Mouse (Mus musculus): ENCODE results near the gene Ubtd1. TPM values are rescaled to one million over a fixed set of nuclear protein-coding genes. Genes with fewer than 3 reads are reported as not detected.

Ubtd1 gene
- total RNA-seq, 2 experiments from 2014 or later = 13.4 to 14.5 TPM

- no peak for DNase-seq
Measured at GRCm38 (mm10) chr19:41994023-41994422, 12.5 kb downstream of the Ubtd1 start.

DNA sequence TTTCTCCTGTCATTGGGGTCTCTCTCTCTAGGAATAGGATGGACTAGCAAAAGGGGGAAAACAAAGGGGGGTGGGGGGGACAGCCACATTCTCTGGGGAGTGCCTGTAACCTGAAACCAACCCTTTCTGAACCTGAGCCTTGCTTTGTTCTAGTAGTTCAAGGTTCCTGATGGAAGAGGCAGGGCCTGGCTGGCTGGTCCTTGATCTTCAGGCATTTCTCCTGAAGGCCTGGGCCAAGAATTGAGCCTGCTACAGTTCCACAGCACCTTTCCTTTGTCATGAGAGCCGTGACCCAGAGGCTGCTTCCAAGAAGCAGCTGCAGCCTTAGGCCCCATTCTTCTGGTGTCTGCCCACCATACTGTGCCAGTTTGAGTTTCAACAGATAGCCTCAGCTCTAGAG, 13.9 kb downstream of the Ubtd1 start:
- DNase-seq = no peak

DNA sequence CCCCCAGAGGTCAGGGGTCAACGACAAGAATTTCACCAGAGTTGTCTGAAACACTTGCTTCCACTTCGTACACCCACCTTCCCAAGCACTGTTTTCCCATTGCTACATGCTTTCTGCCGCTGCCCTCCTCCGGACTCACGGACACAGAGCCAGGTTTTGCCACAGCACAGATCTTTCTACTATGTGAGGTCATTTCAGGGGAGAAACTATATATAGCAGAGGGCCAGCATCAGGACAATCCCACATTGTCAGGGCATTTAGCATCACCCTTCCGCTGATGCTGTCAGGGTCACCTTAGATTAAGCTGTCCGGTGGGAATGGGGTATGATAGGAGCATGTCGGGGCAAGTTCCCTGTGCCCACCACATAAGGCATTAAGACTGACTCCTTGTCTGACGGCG, 15.5 kb downstream of the Ubtd1 start:
- no peak for DNase-seq

DNA sequence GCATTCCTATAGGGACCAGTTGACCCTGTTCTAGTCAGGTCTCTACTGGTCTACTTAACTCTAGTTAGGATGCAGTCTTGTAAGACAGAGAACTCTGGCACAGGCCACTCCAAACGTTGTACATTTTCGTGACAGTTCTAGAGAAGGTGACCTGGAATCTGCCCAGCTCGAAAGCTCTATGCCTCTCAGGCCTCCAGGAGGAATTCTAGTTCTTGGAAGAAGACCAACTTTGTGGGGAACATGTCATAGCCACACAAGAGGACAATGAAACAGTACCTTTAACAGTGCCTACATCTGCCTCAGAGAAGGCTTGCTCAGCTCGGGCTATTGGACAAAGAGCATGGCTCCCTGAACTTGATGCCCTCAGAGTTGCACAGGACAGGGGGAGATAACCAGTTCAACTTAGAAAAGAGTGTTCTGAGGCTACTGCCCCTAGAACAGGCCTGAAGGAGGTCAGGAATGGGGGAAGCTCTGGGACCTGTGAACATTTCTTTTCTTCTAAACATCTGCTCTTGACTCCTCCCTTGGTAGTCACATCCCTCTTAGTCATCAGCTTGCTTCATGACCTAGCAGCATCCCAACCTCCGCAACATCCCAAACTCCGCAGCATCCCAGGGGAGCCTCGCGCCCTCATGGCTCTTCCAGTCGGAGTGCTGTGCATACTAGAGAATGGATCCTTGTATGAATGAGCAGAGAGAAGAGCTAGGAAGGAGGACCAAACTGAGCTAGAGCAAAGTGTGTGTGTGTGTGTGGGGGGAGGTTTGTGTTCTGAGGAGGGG, 17.4 kb downstream of the Ubtd1 start:
- no peak for DNase-seq

DNA sequence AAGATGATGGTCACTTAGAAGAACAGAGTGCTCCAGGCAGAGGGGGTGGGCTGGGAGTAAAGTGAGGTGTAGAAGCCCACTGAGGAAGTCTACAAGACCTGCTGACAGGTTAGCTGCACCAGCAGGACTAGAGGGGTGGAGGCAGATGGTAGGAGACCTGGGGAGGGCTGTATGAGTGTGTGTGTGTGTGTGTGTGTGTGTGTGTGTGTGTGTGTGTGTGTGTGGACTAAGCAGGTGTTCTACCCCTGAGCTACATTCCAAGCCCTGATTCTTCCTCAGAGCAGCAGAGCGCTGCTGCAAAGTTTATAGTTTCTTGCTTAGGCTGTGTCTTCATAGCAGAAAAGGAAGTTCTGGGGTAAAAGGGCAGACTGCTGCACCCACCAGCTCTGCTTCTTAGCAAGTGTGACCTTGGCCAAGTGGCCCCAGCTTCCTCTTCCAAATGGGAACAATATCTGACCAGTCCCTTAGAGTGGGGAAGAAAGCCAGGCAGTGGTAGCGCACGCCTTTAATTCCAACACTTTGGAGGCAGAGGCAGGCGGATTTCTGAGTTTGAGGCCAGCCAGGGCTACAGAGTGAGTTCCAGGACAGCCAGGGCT, 18.2 kb downstream of the Ubtd1 start:
- DNase-seq = no peak

DNA sequence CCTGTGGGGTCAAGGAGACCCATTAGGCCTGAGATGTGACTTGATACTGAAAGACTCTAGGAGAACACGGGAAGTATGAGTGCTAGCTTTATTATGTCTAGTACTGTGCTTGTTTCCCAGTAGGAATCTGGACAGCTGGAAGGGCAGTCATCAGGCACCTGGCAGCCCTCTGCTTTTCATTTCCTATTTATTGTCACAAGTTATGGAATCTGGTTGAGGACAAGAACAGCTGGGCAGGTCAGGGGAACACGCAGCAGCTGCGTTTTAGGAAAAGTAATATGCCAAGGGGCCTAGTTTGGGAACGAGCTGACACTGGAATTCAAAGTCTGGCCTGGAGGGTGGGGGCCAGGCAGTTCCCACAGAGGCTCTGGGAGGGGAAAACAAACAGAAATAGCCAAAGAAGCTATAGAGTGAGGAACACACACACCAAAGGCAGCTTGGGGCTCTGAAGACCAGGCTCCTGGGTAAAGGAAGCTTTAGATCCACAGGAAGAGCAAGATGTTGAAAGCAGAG, 18.9 kb downstream of the Ubtd1 start:
- no peak for DNase-seq

GRCm38 (mm10) chr19:42001253-42001980, 19.9 kb downstream of the Ubtd1 start:
- DNase-seq = no peak

GRCm38 (mm10) chr19:42004258-42004657, 22.7 kb downstream of the Ubtd1 start:
- no peak for DNase-seq

- no peak for DNase-seq
Measured at GRCm38 (mm10) chr19:42005616-42006015, 24.1 kb downstream of the Ubtd1 start.

GRCm38 (mm10) chr19:42006568-42006967, 25.0 kb downstream of the Ubtd1 start:
- no peak for DNase-seq

- no peak for DNase-seq
Measured at GRCm38 (mm10) chr19:42008586-42008985, 27.0 kb downstream of the Ubtd1 start.

DNA sequence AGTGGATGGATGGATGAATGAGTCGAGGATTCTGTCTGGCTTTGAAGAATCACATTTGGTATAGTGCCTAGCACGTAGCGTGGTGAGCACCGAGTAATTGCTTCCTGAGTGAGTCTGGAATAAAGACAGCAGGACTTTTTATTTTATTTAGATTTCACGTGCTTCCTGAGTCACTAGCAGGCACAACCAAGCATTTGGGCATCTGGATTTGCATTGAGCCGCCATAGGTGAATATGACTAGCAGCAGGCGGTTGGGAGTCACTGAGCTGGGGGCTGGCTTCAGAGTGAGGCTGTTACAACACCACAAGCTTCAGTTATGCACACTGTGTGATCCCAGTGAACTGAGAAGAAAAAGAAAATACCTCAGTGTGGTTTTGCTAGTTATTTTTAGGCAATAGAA, 27.5 kb downstream of the Ubtd1 start:
- DNase-seq = no peak

- no peak for DNase-seq
Measured at GRCm38 (mm10) chr19:42010436-42010835, 28.9 kb downstream of the Ubtd1 start.

GRCm38 (mm10) chr19:42011123-42011522, 29.6 kb downstream of the Ubtd1 start:
- DNase-seq = no peak

DNA sequence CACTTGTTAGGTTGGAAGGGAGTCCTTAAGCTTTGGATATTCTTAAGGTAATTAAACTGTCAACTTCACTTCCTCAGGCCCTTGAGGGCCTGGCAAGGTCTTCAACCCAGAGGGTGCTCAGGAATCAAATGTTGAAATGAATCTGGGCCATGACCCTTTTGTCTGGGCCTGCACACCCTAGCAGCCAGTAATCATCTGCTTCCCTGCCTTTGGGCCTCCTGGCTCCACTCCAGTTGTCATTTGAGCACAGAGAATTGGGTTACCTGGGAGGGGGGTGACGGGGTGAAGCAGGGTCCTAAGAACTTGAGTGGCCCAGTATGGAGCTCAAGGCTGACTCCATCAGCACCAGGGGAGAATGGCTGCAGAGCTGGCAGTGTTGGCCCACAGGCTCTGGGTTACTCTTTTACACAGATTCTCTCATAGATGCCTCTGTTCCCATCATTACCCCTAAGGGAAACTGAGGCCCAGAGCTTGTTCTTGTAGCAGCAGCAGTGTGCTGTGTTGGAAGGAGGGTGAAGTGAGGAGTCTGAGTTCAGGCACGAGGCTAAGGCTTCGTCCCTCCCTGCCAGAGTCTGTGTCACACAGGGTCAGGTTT, 32.8 kb downstream of the Ubtd1 start:
- DNase-seq = no peak

DNA sequence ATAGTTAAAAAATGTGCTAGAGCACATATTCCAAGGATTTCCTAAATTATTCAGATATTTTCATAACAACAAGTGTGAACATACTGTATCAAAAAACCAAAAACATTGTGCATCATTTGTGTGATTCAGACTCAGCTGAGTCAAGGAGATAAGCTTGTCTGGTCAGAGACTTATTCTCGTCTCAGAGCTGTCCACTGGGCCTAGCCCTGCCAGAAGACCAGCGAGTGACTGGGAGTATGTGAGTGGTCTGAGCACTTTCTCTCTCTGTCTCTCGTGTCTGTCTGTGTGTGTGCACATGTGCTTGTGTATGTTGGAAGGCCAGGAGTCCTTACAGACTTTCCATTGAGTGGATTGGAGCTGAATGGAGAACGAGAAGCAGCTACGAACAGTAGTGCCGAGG, 33.4 kb downstream of the Ubtd1 start:
- DNase-seq = no peak

DNA sequence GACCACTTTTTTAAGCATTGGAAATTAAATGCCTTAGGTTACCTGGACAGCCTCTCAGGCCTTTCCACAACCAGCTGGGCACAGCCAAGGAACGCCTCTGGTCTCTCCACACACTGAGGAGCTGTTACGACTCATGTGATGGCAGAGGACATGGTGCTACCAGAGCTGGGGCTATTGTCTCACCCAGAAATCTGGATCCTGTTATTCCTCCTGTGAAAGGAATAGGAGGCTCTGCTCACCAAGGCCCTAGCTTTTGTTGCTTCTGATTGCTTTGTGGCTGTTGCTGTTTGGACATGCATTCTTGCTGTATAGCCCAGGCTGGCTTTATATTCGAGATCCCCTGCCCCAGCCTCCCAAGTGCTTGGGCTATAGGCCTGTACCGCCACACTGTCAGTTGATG, 34.7 kb downstream of the Ubtd1 start:
- DNase-seq = no peak

- peak; percentile 31 to 45 for DNase-seq
Measured at GRCm38 (mm10) chr19:42016840-42017239, 35.3 kb downstream of the Ubtd1 start.

- DNase-seq = peak; percentile 43 to 54
Measured at GRCm38 (mm10) chr19:42017399-42018247, 36.1 kb downstream of the Ubtd1 start.

GRCm38 (mm10) chr19:42019011-42019522, 37.5 kb downstream of the Ubtd1 start:
- DNase-seq = no peak

DNA sequence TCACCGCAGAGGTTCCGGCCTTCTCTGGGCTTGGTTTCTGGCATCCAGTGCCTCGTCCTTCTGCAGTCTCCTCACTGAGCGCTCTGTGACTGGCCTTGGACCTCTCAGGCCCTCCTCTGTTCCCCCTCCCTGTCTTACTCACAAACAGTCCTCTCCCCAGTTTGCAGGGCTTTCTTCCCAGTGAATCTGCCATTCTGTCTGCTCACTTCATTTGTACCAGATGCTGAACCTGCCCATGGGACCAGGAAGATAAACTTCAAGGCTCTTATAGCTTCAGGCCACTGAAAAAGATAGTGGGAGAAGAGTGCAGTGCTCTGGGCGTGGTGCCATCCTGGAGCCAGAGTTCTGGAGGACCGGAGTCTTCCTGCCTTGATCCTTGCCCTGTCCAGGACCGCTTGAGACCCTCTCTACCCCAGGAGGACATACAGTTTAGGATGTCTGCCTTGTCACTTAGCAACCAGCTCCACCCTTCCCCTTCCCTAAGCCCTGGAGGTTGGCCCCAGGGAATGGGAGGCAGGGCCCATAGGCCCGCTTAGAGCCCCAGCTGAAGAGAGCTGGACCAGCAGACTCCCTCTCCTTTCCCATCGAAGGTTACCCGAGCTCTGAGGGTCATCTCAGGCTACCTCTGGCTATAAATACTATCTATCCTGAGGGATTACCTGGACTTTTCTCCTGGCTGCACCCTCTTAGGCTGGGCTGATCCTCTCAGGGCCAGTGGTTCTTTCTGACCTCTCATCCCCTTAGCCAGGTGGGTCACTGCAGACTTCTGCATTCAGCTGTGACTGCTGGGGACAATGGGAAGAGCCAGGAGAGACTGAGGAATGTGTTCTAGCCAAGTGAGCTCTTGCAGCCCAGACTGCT, 40.3 kb downstream of the Ubtd1 start:
- DNase-seq = no peak
